ENCODE assay signal across 14 mouse cellular contexts in genomic region chr19:57657426-57658087, GRCm38 (mm10). TPM values are rescaled to one million over a fixed set of nuclear protein-coding genes. Genes with fewer than 3 reads are reported as not detected.
A peak's percentile ranks its signal among the peaks of the same experiment; 100 is the strongest.
DNase-seq lines count a peak whose midpoint lies in the region; ATAC-seq and TF ChIP-seq lines count a peak whose summit lies in the region.
"Had no signal": no experiment of that assay in that cellular context is flagged by ENCODE, and none has a peak within 500 bp of the region (broad histone marks: within the 10 kb centered on the region; RNA-seq: fewer than 3 reads in every experiment).

No protein-coding gene starts in this region.

- H3K27ac ChIP-seq in heart, postnatal 0 days (ENCODE audit: low read depth) = peak overlapping the region; percentile 20; the same call in 1 of the 2 replicates
- no peak overlapping the region for H3K27ac ChIP-seq in MEL (ENCODE audit: control insufficient read depth, low read depth, low read length)
- H3K27ac ChIP-seq in intestine, embryonic 15.5 days = 0 out of 2 replicates have a peak overlapping the region, but pooled peaks have one; percentile 22
- H3K27ac ChIP-seq: hindbrain, embryonic 12.5 days; neural tube, embryonic 15.5 days had no signal

- no peak for TF ChIP-seq EP300 in heart, postnatal 0 days (IDR thresholded peaks at IDR 0.05; ENCODE audit: low read depth)
- no peak for TF ChIP-seq EP300 in MEL (IDR thresholded peaks at IDR 0.05; ENCODE audit: low read depth in 1 of 2, low read length in 2 of 2)

- DNase-seq in heart, postnatal 0 days (ENCODE audit: low spot score) = no peak
- DNase-seq in heart, adult 18-20 months = no peak
- no peak for DNase-seq in MEL (ENCODE audit: low read depth, low spot score)
- peak; percentile 23 to 44 for DNase-seq in kidney, postnatal 4 days
- no peak for DNase-seq in cerebellum, adult 8-10 months
- no peak for DNase-seq in urinary bladder, postnatal 10 days (ENCODE audit: low spot score)
- DNase-seq: cerebellum, adult 18-20 months; gastrocnemius, postnatal 36 days; right cerebral cortex, adult 18-20 months; thymus, postnatal 14 days had no signal

- 70% methylated on average over 12 of the region's 12 CpGs for WGBS in heart, postnatal 0 days
- WGBS in intestine, embryonic 15.5 days = 43% methylated on average over 12 of the region's 12 CpGs

- TF ChIP-seq CTCF in heart, postnatal 0 days (IDR thresholded peaks at IDR 0.05; ENCODE audit: low read depth) = no peak
- TF ChIP-seq CTCF in MEL (IDR thresholded peaks at IDR 0.05 in 2 of 3, conservative IDR thresholded peaks at IDR 0.05 in 1 of 3; ENCODE audit: control insufficient read depth in 1 of 3, insufficient read depth in 1 of 3, low read depth in 2 of 3, low read length in 3 of 3, poor library complexity in 1 of 3, severe bottlenecking in 1 of 3) = no peak

- H3K27me3 ChIP-seq in heart, postnatal 0 days (ENCODE audit: control insufficient read depth, insufficient read depth, low read length) = no peaks in the 10 kb centered on the region
- no peaks in the 10 kb centered on the region for H3K27me3 ChIP-seq in MEL (ENCODE audit: control insufficient read depth in 1 of 2, insufficient read depth in 2 of 2, low read length in 2 of 2)
- H3K27me3 ChIP-seq in intestine, embryonic 15.5 days (replicated peaks) = no peaks in the 10 kb centered on the region
- H3K27me3 ChIP-seq: hindbrain, embryonic 12.5 days; neural tube, embryonic 15.5 days had no signal

- no peak overlapping the region for H3K4me2 ChIP-seq in heart, postnatal 0 days (ENCODE audit: low read depth, low read length)
- H3K4me2 ChIP-seq in intestine, embryonic 15.5 days (replicated peaks) = no peak overlapping the region
- H3K4me2 ChIP-seq: hindbrain, embryonic 12.5 days; neural tube, embryonic 15.5 days had no signal

- no peaks in the 10 kb centered on the region for H3K9me3 ChIP-seq in heart, postnatal 0 days (replicated peaks; ENCODE audit: control insufficient read depth, low read length)
- no peaks in the 10 kb centered on the region for H3K9me3 ChIP-seq in MEL (replicated peaks; ENCODE audit: insufficient read depth, low read length)
- H3K9me3 ChIP-seq in intestine, embryonic 15.5 days = no peaks in the 10 kb centered on the region
- H3K9me3 ChIP-seq: hindbrain, embryonic 12.5 days; neural tube, embryonic 15.5 days had no signal

- no peaks in the 10 kb centered on the region for H3K4me1 ChIP-seq in heart, postnatal 0 days (ENCODE audit: control insufficient read depth, insufficient read depth)
- peaks cover 2 to 6% of the 10 kb centered on the region in 2 experiments for H3K4me1 ChIP-seq in MEL (ENCODE audit: control insufficient read depth in 1 of 2, insufficient read depth in 2 of 2, low read length in 2 of 2)
- no peaks in the 10 kb centered on the region for H3K4me1 ChIP-seq in intestine, embryonic 15.5 days (replicated peaks)
- H3K4me1 ChIP-seq: hindbrain, embryonic 12.5 days; neural tube, embryonic 15.5 days had no signal

- peaks cover 16% of the 10 kb centered on the region; the same call in 1 of the 2 replicates for H3K36me3 ChIP-seq in heart, postnatal 0 days (replicated peaks; ENCODE audit: control insufficient read depth, insufficient read depth, low read length)
- H3K36me3 ChIP-seq in MEL (ENCODE audit: control insufficient read depth in 1 of 2, insufficient read depth in 2 of 2, low read length in 2 of 2) = peaks cover 2 to 4% of the 10 kb centered on the region in 2 experiments; a peak in 3 of 4 replicates
- H3K36me3 ChIP-seq in intestine, embryonic 15.5 days = no peaks in the 10 kb centered on the region

- ATAC-seq in heart, postnatal 0 days (ENCODE audit: insufficient read depth, low read depth) = no peak
- no peak for ATAC-seq in intestine, embryonic 15.5 days
- ATAC-seq: forebrain, embryonic 16.5 days had no signal

- no peak for TF ChIP-seq POLR2A in MEL (IDR thresholded peaks at IDR 0.05; ENCODE audit: control insufficient read depth in 1 of 2, insufficient read depth in 1 of 2, low read depth in 1 of 2, low read length in 2 of 2, poor library complexity in 1 of 2)

- no peak overlapping the region for H3K4me3 ChIP-seq in heart, postnatal 0 days (ENCODE audit: low read depth, low read length)
- H3K4me3 ChIP-seq in MEL (ENCODE audit: control insufficient read depth in 1 of 2, insufficient read depth in 1 of 2, low read depth in 2 of 2, low read length in 2 of 2) = no peak overlapping the region
- no peak overlapping the region for H3K4me3 ChIP-seq in intestine, embryonic 15.5 days (replicated peaks)
- H3K4me3 ChIP-seq: hindbrain, embryonic 12.5 days; neural tube, embryonic 15.5 days had no signal

- H3K79me2 ChIP-seq in MEL (ENCODE audit: control insufficient read depth, insufficient read depth, low read length, poor library complexity) = no peaks in the 10 kb centered on the region

- no peak overlapping the region for H3K9ac ChIP-seq in heart, postnatal 0 days (replicated peaks; ENCODE audit: low read depth, low read length)
- H3K9ac ChIP-seq in MEL (ENCODE audit: control insufficient read depth, low read depth, low read length, poor library complexity, severe bottlenecking) = no peak overlapping the region
- no peak overlapping the region for H3K9ac ChIP-seq in intestine, embryonic 15.5 days
- H3K9ac ChIP-seq: hindbrain, embryonic 12.5 days; neural tube, embryonic 15.5 days had no signal

- TF ChIP-seq RAD21 in MEL (IDR thresholded peaks at IDR 0.05; ENCODE audit: low read depth, low read length) = no peak

TF ChIP-seq in MEL, 35 proteins besides CTCF, POLR2A, EP300 and RAD21:
- TF ChIP-seq ZNF384 (IDR thresholded peaks at IDR 0.05; ENCODE audit: low read depth, low read length) = no peak
- TF ChIP-seq MAX (IDR thresholded peaks at IDR 0.05; ENCODE audit: low read length) = 0 out of 2 replicates have a peak, but pooled peaks have one; percentile 20
TF ChIP-seq in MEL: peak in this region for 1.

RNA-seq across cellular contexts. Expression of gene Atrnl1, which starts 46.7 kb away (rescaled TPM):
- total RNA-seq in heart, postnatal 0 days (2014; rRNA removed; ENCODE audit: low replicate concordance) = 16.9 and 21.2 TPM in 2 replicates
- 1.4 and 1.7 TPM in 2 replicates for polyA plus RNA-seq in heart, postnatal 0 days (2015; fragmentation: Nextera tagmentation; extraction: Ambion mirVana)
- total RNA-seq in heart, adult 18-20 months (2021) = 10 to 100 TPM; 12.9 to 15.9 TPM
- 8.2 and 9.3 TPM in 2 replicates for total RNA-seq in MEL (2012; rRNA removed)
- polyA plus RNA-seq in MEL (2012; ENCODE audit: insufficient read depth in 1 of 2, insufficient read length in 2 of 2, low read depth in 1 of 2, low replicate concordance in 2 of 2, missing spikeins in 1 of 2) = 1 to 10 TPM in 1 of 2 experiments, not detected in 1; 6.4 TPM
- polyA plus RNA-seq in intestine, embryonic 15.5 days (2015; fragmentation: Nextera tagmentation; extraction: Ambion mirVana) = 4.1 and 4.6 TPM in 2 replicates

Comparison
In these comparisons a context has a peak if more than half of its experiments do, and no peak if none do; other contexts are left out.
1. DNase-seq: peak in kidney, postnatal 4 days (2 of 2); none in heart, postnatal 0 days (single experiment), heart, adult 18-20 months (0 of 2), MEL (single experiment), cerebellum, adult 8-10 months (single experiment) and urinary bladder, postnatal 10 days (single experiment).